Comparison of ENCODE assay signal across 15 mouse cellular contexts in the genomic region with DNA sequence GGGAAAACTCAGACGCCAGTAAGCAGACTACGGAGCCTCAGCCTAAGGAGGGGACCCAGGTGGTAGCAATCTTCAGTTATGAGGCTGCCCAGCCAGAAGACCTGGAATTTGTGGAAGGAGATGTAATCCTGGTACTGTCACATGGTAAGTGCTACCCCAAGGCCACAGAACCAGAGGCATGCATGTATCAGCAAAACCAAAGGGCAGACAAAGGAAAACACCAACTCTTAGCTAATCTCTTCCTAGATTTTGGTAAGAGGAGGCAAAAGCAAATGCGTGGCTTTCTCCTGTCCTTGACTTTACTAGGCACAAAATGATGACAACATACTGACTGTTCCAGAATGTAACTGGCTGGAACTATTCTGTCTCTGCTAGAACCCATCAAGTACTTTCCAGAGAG.
"Had no signal": no experiment of that assay in that cellular context is flagged by ENCODE, and none has a peak within 500 bp of the region (broad histone marks: within the 10 kb centered on the region; RNA-seq: fewer than 3 reads in every experiment).

No protein-coding gene starts in this region.

- H3K27ac ChIP-seq: neural tube, embryonic 15.5 days; stomach, embryonic 15.5 days; stomach, postnatal 0 days had no signal

- H3K27me3 ChIP-seq: neural tube, embryonic 15.5 days; stomach, embryonic 15.5 days had no signal

- DNase-seq: retina, postnatal 1 day; right cerebral cortex, adult 18-20 months; right cerebral cortex, postnatal 14 days; right cerebral cortex, postnatal 25 days; right cerebral cortex, postnatal 4 days; spleen, adult 18-20 months; thymus, adult 18-20 months; thymus, adult 2 months; thymus, postnatal 14 days; thymus, postnatal 25 days; thymus, postnatal 36 days; thymus, postnatal 4 days had no signal

- H3K4me1 ChIP-seq: neural tube, embryonic 15.5 days; stomach, embryonic 15.5 days had no signal

- H3K4me3 ChIP-seq: neural tube, embryonic 15.5 days; stomach, embryonic 15.5 days had no signal

- H3K9me3 ChIP-seq: neural tube, embryonic 15.5 days; stomach, embryonic 15.5 days had no signal
